Mouse (Mus musculus) NIH3T3 (cell line): Measurements from ENCODE around the gene 3110040M04Rik.
"Not testable (repeated sequence)": the region's sequence is repeated elsewhere in the genome, so short reads cannot be mapped to it uniquely, and the experiment has no call there.

ENCODE experiments used
- DNase-seq: peaks from one replicate; pipeline ENCODE4 v3.0.0-alpha.2; 2012; ENCODE audit warnings: low read depth

Gene 3110040M04Rik

GRCm38 (mm10) chr1:151192075-151192474 lies 11.8 kb upstream of the 3110040M04Rik start, which contains the start of gene Gm8947:
Gene Gm8947, plus strand, starts transcription at chr1:151192376.
- DNase-seq: not testable (repeated sequence)

GRCm38 (mm10) chr1:151192739-151193138 lies 11.2 kb upstream of the 3110040M04Rik start:
- not testable (repeated sequence) for DNase-seq

GRCm38 (mm10) chr1:151195986-151196385 lies 7.9 kb upstream of the 3110040M04Rik start:
- peak; percentile 0 for DNase-seq

GRCm38 (mm10) chr1:151196690-151197089 lies 7.2 kb upstream of the 3110040M04Rik start:
- DNase-seq: peak; percentile 1

GRCm38 (mm10) chr1:151198120-151198519 lies 5.8 kb upstream of the 3110040M04Rik start, which contains the start of gene Gm47995:
Gene Gm47995, plus strand, starts transcription at chr1:151198448.
- DNase-seq: peak; percentile 3

GRCm38 (mm10) chr1:151200620-151201019 lies 3.3 kb upstream of the 3110040M04Rik start:
- DNase-seq: not testable (repeated sequence)

- DNase-seq: not testable (repeated sequence)
These were observed 1.1 kb upstream of the 3110040M04Rik start for GRCm38 (mm10) chr1:151202771-151203170.

- DNase-seq: not testable (repeated sequence)
These were observed 4.6 kb downstream of the 3110040M04Rik start for GRCm38 (mm10) chr1:151208493-151208892.

GRCm38 (mm10) chr1:151208944-151209343 lies 5.0 kb downstream of the 3110040M04Rik start:
- DNase-seq: not testable (repeated sequence)

- not testable (repeated sequence) for DNase-seq
These were observed 6.0 kb downstream of the 3110040M04Rik start, which contains the start of gene Gm47996 for GRCm38 (mm10) chr1:151209824-151210355. Gene Gm47996, plus strand, starts transcription at chr1:151210131.

GRCm38 (mm10) chr1:151211666-151212065 lies 7.7 kb downstream of the 3110040M04Rik start:
- DNase-seq: not testable (repeated sequence)

- no peak for DNase-seq
These were observed 10.9 kb downstream of the 3110040M04Rik start for GRCm38 (mm10) chr1:151214862-151215261.

- no peak for DNase-seq
These were observed 12.1 kb downstream of the 3110040M04Rik start for GRCm38 (mm10) chr1:151215985-151216384.

- DNase-seq: no peak
These were observed 12.5 kb downstream of the 3110040M04Rik start for GRCm38 (mm10) chr1:151216417-151216816.

GRCm38 (mm10) chr1:151219045-151219444 lies 15.1 kb downstream of the 3110040M04Rik start:
- no peak for DNase-seq

GRCm38 (mm10) chr1:151220098-151220497 lies 16.2 kb downstream of the 3110040M04Rik start:
- DNase-seq: no peak

GRCm38 (mm10) chr1:151222561-151223267 lies 18.8 kb downstream of the 3110040M04Rik start:
- no peak for DNase-seq

GRCm38 (mm10) chr1:151223377-151223776 lies 19.5 kb downstream of the 3110040M04Rik start:
- DNase-seq: no peak

- no peak for DNase-seq
These were observed 20.6 kb downstream of the 3110040M04Rik start for GRCm38 (mm10) chr1:151224536-151224935.

- DNase-seq: no peak
These were observed 23.6 kb downstream of the 3110040M04Rik start for GRCm38 (mm10) chr1:151227506-151227905.

GRCm38 (mm10) chr1:151228320-151228989 lies 24.5 kb downstream of the 3110040M04Rik start:
- DNase-seq: no peak

- DNase-seq: no peak
These were observed 28.4 kb downstream of the 3110040M04Rik start for GRCm38 (mm10) chr1:151232346-151232745.

- DNase-seq: no peak
These were observed 29.8 kb downstream of the 3110040M04Rik start for GRCm38 (mm10) chr1:151233756-151234155.
